Mouse (Mus musculus) left cerebral cortex, postnatal 14 days (tissue): ENCODE data around the gene Mtf1. TPM values are rescaled to one million over a fixed set of nuclear protein-coding genes. Genes with fewer than 3 reads are reported as not detected.
A peak's percentile ranks its signal among the peaks of the same experiment; 100 is the strongest.

ENCODE experiments used
- DNase-seq, 2 experiments: peaks; one replicate each; pipeline ENCODE4 v3.0.0; 2021 to 2022; ENCODE audit warnings: low spot score in 2 of 2, mixed read lengths in 1 of 2
- intact Hi-C: fragments of 180-260 bp; cut with DNase I; formaldehyde crosslinking; loops from one replicate; pipeline ENCODE4 v1.15.1; 2025
- total RNA-seq, 2 experiments: library from RNA; stranded (reverse); gene quantifications; 2 replicates each; pipeline ENCODE4 v1.2.3; 2021

Mtf1 gene
- total RNA-seq, 2 experiments from 2014 or later = 24.5 to 25.8 TPM

DNA sequence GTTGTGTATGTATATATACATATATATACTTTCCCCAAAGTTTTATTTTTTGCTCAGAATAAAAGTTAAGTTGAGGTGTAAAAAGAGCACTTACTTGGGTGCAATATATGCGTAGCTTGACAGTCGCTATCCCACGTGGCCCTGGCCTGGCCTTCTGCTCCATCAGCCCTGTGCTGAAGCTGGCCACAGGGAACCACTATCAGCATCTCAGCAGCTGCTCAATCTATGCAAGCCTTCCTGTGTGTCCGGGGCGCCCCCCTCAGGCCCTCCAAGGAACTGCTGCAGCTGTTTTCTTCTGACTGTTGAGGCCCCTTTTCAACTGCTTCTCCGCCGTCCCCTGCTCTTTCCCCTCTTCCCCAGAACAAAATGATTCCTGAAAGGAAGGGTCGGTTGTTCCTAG lies 45.7 kb downstream of the Mtf1 start:
- intact Hi-C loops = loop anchor here (2.0 kb wide), 1 partner anchor 45 kb away; the partner anchor contains the start of gene Mtf1

DNA sequence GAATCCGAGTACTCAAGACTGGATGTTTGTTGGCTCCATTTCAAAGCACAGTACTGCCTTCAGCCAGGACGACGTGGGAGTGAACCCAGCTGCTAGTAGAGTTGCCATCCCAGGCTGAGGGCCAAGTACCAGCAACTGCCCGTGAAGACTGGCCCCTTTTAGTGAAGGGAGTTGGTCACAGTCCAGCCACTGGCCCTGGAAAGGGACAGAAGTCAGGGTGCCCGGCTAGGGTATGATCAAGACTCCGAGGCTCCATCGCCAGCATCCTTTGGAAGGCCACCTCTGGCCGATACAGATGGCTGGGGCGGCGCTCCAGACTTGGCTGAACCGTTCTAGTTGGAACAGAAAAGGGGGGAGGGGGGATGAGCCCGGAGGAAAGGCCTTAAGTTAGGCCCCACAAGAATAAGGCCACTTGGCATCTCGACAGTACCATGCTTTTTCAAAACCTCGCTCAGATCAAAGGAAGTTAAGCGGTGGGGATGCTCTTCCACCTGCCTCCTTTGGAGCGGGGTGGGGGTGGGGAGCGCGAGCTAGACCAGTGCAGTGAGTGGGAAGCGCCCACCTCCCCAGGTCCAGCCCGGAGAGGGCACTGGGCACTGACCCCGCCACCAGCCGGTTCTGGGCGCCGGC lies 47.8 kb downstream of the Mtf1 start:
- intact Hi-C loops = no loop called here
- DNase-seq = peak; percentile 72 to 90

More for the DNA sequence above, 45.7 kb downstream of the Mtf1 start:
- peak; percentile 89 to 93 for DNase-seq

DNA sequence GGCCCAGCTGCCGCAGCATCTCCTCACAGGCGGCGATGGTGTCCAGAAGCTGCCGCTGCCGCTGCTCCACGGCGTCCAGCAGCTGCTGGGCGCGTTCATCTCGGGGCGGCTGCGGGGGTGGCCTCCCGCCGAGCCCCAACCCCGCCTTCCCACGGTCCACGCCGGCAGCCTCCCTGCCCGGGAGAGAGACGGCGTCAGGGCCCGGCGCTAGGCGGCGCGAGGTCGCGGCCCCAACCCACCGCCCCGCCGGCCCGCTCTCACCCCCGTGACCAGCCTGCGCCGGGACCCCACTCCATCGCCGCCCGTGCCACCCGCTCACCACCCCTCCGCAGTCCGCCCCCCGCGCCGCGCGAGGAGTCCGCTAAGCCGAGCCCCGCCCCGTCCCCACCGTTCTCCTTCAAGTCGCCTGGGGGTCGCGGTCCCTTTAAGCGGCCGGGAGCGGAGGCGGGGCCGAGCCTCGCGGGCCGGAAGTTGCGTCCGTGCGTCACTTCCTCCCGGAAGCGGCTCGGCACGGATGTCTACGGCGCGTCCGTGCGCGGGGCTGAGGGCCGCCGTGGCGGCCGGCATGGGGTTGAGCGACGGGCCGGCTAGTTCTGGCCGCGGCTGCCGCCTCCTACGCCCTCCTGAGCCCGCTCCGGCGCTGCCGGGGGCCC lies 48.5 kb downstream of the Mtf1 start, which contains the start of gene Yrdc:
Gene Yrdc, plus strand, starts transcription at position 419 of the 653 bp plus-strand sequence.
- peak; percentile 93 to 95 for DNase-seq
- intact Hi-C loops = no loop called here

DNA sequence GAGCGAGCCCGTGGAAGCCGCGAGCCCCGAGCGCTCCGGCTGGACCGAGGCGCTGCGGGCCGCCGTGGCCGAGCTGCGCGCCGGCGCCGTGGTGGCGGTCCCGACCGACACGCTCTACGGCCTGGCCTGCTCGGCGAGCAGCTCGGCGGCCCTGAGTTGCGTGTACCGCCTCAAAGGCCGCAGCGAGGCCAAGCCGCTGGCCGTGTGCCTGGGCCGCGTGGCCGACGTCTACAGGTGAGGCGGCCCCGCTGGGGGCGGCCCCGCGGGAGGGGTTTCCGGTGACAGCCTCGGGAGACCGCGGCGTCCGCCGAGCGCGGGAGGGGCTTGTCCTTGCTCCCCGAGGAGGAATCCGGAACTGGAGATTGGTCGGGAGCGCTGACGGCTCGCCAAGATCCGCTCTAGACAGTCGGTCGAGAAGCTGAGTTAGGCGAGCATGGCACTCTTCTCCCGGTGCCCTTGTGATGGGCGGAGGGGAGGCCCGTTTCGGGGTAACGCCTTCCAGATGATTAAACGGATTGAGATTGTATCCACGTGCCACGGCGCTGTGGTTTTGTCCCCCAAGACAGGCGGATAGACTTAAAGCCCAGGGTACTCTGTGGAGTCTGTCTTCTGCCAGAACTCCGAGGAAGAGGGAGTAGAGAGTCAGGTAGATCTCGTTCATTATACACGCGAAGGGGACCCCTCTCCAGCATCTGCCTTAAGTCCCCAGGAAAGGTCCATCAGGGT lies 49.2 kb downstream of the Mtf1 start, which contains the start of gene 1110065P20Rik:
Gene 1110065P20Rik, minus strand, starts transcription at position 264 of the 726 bp plus-strand sequence.
- intact Hi-C loops = no loop called here
- peak; percentile 76 to 78 for DNase-seq

DNA sequence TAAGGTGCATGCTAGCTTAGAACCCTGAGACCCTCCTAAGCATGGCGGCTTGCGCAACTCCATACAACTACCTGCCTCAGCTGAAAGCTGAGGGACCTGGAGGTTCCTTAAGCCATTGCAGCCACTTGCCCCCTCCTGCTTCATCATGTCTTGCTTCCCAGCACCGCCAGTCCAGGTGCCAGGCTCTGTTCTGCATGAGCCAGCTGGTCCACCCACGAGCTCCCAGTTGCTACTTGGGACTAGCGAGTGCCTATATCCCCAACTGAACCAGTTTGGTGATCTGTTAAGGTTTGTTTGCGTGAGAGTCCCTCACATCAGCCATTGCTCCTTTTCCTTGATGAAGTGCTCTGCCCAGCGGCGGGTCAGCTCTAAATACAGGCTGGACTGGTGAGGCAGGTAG lies 54.4 kb downstream of the Mtf1 start:
- intact Hi-C loops = no loop called here

DNA sequence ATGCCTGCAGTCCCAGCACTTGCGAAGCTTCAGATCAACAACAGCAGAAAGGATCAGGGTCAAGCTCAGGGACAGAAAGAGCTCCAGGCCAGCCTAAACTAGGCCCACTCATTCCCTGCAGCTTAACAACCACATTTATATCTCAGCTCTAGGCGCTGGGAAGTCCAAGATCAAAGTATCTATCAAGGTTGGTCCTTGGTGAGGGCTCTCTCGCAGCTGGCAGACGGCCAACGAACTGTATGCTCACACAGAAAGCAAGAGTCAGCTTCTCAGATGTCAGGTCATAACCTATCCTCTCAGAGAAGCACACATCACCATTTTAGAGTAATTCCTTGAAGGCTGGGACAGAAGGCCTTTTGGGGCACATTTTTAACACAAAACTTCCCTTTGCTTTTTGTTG lies 56.5 kb downstream of the Mtf1 start:
- no peak for DNase-seq
- intact Hi-C loops = no loop called here

More for the DNA sequence above, 54.4 kb downstream of the Mtf1 start:
- no peak for DNase-seq

DNA sequence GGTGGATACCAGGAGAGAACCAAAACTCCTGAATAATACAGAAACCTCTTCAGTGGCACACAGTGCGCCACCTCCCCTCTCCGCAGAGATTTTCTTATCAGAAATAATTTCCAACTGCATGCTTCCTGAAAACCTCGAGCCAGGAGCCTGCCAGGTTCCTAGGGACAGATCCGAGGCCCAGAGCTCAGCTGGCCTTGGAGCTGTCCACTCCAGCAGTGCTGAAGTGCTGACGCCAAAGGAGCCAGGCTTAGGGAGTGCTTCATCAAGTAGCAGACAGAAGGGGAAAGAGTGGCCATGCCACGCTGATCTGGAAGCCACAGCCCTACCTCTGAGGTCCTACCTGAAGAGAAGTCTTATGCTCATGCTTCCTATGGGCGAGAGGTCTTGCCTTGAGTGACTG lies 58.5 kb downstream of the Mtf1 start:
- DNase-seq = peak in 1 of 2 experiments; percentile 45
- intact Hi-C loops = no loop called here

DNA sequence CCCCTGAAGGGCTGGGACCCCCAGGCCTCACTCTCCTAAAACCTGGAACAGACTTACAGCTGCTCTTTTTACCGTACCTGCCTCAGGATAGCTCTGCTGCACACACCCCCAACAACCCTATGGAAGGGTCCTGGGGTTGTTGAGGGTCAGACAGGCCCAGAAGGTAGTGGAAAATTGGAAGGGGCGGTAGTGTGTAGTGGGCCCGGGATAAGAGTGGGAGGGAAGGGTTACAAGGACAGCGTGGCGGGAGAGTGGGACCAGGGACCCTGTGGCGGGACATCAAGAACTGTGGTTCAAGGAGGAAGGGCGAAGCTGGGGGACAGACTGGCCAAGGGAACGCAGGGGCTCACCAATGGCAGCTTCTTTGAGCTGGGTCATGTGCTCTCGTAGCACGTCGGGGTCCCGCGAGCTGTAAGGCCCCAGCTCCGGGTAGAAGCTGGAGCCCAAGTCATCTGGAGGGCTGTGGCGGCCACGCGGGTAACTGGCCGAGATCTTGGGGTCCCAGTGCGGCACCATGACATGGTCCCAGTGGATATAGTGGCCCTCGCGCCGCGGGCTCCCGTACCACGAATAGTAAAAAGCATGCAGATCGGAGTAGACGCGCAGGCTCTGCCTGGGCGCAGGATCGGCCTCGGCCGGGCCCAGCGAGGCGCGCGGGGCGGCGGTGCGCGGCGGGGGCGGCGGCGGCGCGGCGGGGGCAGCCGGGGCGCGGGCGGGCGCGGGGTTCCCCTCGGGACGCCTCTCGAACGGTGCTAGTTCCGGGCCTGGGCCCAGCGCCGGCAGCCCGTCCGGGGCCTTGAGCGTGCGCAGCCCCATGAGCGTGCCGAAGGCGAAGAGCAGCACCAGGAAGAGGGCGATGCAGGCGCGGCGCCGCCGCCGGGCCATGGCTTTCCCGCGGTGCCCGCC lies 59.6 kb downstream of the Mtf1 start, which contains the start of gene Maneal:
Gene Maneal, minus strand, starts transcription at position 889 of the 906 bp plus-strand sequence.
- no peak for DNase-seq
- intact Hi-C loops = no loop called here

DNA sequence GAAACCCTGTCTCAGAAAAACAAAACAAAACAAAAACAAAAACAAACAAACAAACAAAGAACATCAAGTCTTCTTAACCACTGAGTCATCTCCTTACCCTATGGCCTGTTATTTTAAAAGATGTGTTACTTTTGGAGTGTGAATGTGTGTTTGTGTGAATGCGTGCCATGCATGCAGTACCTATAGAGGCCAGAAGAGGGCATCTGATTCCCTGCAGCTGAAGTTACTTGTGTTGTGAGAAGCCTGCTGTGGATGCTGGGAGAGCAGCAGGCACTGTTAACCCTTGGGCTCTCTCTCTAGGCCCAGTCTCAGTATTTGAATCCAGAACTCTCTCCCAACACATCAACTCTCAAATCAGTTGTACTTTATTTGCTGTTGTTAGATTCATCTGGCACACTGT lies 70.8 kb downstream of the Mtf1 start:
- no peak for DNase-seq

DNA sequence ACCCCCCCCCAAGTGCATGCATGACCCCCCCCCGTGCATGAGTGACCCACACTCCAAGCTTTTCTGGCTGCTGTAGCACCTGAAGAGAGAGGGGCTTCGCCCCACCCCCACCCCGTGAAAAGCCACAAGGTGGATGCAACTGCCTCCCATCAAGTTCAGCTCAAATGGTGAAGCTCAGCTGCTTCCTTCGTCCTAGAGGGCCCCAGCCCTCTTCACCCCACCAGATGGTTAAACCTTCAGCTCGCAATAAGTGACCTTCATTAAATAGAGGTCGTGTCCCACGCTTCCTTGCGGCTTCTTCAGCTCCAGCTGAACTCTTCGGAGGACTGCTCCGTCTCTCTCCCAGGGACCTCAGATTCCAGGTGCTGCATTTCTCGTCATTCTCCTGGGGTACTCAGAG lies 78.7 kb downstream of the Mtf1 start, which contains the start of gene Epha10:
Gene Epha10, plus strand, starts transcription at position 301 of the 400 bp plus-strand sequence.
- no peak for DNase-seq
- intact Hi-C loops = no loop called here

More for the DNA sequence above, 70.8 kb downstream of the Mtf1 start:
- intact Hi-C loops = no loop called here

DNA sequence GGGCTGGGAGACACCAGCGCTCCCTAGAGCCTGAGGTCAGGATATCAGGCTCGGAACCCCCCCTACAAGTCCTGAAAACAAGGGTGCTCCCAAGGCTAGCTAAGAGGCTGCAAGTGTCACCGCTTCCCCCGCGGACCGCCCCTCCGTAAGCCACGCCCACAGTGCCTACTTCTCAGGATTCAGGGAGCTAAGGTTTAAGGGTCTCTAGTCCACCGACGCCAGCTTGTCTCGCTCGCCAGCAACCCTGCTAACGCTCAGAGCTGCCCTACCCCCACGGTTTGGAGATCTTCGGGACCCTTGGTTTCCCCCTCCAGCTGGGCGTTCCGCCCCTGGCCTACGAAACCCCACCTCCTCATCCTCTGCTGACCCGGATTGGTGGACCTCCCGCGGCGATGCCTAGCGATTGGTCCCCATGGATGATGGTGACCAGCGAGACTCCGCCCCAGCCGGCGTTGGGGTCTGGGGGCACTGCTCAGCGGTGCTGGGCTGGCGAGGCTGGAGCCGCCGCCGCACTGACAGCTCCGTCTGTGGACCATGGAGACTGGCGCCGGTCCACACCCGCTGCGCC lies 79.5 kb downstream of the Mtf1 start:
- peak; percentile 83 to 90 for DNase-seq
- intact Hi-C loops = no loop called here

DNA sequence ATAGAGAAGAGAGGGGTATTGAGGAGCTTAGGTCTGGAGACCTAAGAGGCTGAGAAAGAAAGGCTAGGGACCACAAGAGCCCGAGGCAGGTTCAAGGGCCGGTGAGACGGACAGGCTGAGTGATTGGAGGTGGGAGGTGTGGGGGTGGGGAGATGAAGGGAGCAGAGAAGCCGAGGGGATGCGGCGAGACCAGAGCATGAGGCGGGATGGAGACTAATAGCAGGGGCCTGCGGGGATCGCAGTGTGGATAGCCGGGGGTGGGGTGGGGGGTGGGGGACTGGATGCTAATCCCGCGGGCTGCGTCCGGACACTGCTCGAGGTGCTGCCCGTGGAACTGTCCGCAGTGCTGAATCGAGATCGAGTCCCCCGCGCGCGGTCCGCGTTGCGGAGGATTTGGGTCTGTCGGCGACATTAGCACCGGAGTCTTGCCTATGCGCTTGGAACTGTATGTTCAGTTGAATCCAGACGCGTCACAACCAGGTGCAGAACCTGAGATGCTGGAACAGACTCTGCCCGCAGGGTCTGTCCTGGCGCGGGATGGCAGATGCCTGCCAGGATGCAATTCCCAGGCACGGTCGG lies 80.3 kb downstream of the Mtf1 start:
- intact Hi-C loops = no loop called here
- peak in 1 of 2 experiments; percentile 33 for DNase-seq

DNA sequence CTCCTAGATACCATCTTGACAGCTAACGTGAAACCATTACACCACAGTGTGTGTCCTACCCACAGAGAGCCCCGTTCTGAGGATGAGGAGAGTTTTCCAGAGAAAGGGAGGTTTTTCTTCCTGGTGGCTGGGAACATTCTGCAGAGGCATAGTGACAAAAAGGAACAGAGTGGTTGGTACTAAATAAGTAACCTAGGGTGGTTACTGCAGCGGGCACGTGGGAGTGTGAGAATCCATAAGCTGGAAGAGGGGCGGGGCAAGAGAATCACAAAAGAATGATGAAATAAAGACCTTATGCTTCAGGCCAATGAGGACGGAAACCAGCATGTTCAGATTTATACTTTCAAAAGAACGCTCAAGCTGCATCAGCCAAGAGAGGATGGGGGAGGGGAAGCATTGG lies 86.8 kb downstream of the Mtf1 start:
- peak in 1 of 2 experiments; percentile 25 for DNase-seq
- intact Hi-C loops = no loop called here

DNA sequence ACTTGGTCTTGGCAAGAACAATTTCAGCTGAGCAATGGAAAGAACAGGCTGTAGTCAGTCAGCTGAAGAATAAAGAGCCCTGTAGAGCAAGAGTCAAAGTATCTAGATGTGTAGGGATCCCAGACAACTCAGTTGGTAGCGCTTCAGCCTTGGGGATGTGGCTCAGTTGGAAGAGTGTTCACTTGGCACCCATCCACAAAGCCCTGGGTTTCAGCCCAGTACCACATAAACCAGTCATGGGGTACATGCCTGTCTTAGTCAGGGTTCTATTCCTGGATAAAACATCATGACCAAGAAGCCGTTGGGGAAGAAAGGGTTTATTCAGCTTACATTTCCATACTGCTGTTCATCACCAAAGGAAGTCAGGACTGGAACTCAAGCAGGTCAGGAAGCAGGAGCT lies 88.0 kb downstream of the Mtf1 start:
- intact Hi-C loops = no loop called here

DNA sequence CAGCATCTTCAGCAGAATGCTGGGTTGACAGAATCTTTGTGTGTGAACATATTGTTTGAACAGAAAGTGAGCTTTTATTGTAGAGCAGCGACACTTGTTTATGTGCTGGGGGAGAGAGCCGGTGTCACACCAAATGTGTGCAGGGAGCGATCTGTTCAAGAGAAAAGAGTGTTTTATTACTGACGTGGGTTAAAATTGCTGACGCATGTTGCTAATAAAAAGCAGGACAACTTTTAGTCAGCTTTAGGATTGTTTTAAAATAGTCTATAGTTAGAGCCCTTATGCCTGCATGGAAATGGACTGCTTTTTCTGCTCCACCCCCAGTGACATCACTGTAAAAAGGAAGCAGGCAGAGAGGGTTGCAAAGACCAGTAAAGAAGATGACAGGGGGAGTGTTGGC lies 88.9 kb downstream of the Mtf1 start:
- peak in 1 of 2 experiments; percentile 17 for DNase-seq
- intact Hi-C loops = no loop called here

More for the DNA sequence above, 88.0 kb downstream of the Mtf1 start:
- DNase-seq = peak in 1 of 2 experiments; percentile 26

DNA sequence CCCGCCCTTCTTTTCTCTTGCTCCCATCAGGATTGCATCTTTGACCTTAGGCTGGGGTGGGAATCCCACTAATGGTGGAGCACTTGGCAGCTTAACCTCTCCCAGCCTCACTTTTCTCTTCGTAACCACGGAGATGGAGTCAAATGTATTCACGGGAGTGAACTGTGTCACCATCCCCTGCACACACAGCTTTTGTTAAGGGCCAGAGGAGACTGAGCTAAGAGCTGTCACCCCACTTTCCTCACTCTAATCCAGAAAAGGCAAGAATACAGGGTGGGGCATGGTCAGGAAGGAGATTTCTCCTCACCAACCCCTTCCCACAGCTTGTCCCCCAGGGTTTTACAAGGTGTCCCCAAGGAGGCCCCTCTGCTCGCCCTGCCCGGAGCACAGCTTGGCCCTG lies 91.9 kb downstream of the Mtf1 start:
- no peak for DNase-seq
- intact Hi-C loops = no loop called here

DNA sequence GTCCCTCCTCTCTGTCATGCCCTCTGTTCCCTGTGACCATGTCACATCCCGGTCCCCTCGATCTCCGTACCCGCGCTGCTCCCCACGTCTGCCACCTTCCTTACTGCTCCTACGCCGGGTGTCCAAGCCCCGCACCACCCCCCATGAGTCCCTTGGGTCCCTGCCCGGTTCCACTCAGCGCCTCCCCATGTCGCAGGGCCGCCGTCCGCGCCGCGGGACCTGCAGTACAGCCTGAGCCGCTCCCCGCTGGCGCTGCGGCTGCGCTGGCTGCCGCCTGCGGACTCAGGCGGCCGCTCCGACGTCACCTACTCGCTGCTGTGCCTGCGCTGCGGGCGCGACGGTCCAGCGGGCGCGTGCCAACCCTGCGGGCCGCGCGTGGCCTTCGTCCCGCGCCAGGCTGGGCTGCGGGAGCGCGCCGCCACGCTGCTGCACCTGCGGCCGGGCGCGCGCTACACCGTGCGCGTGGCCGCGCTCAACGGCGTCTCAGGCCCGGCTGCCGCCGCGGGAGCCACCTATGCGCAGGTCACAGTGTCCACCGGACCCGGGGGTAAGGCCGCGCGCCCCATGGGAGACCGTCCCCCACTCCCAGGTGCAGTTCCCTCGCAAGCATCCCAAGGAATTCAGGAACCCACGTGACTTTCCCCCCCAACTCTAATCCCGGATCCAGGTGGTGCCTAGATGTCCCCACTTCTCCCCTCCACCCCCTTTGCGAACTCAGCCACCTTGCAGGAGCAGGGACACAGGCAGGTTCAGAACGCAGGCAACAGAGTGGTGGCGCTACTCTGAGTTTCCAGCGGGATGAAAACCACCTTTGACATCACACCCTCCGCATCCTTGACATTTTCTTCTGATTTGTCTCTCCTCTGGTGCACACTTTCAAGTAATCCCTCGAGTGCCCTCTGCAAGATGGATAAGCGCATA lies 92.9 kb downstream of the Mtf1 start:
- intact Hi-C loops = no loop called here

More for the DNA sequence above, 92.9 kb downstream of the Mtf1 start:
- peak; percentile 54 to 69 for DNase-seq
